Mouse (Mus musculus) hindbrain, postnatal 0 days (tissue): Measurements from ENCODE around the gene Mpo. TPM values are rescaled to one million over a fixed set of nuclear protein-coding genes. Genes with fewer than 3 reads are reported as not detected.

Experiments
- ATAC-seq: fragments of 200-750 bp; cut with Nextera tagmentation; 2 replicates; pipeline ENCODE4 v1.8.0; 2017; ENCODE audit warnings: mild to moderate bottlenecking, moderate TSS enrichment, moderate library complexity
- DNase-seq: peaks from one replicate; pipeline ENCODE4 v3.0.0-alpha.2; 2015; ENCODE audit warnings: low spot score
- H3K27ac ChIP-seq: fragments of 300-500 bp; sonication (generic); 2 replicates; pipeline ENCODE4 v1.5.1; 2014; ENCODE audit warnings: mild to moderate bottlenecking
- H3K27me3 ChIP-seq: fragments of 300-500 bp; sonication (generic); 2 replicates; pipeline ENCODE4 v1.6.1; 2014; ENCODE audit warnings: low read length, mixed read lengths; ENCODE audit not compliant: insufficient read depth
- H3K36me3 ChIP-seq: fragments of 300-500 bp; sonication (generic); 2 replicates; pipeline ENCODE4 v1.6.1; 2014; ENCODE audit warnings: low read length, mixed read lengths; ENCODE audit not compliant: insufficient read depth
- H3K4me1 ChIP-seq: fragments of 300-500 bp; sonication (generic); 2 replicates; pipeline ENCODE4 v1.6.1; 2014; ENCODE audit warnings: antibody characterized with exemption, low read length, mixed read lengths; ENCODE audit not compliant: insufficient read depth
- H3K4me2 ChIP-seq: fragments of 300-500 bp; sonication (generic); 2 replicates; pipeline ENCODE4 v1.6.1; 2014; ENCODE audit warnings: low read depth, mild to moderate bottlenecking, low read length, moderate library complexity, mixed read lengths
- H3K4me3 ChIP-seq: fragments of 300-500 bp; sonication (generic); 2 replicates; pipeline ENCODE4 v1.5.1; 2014; ENCODE audit warnings: low read length
- H3K9ac ChIP-seq: fragments of 300-500 bp; sonication (generic); replicated peaks from 2 replicates; pipeline ENCODE4 v1.6.1; 2014; ENCODE audit warnings: mild to moderate bottlenecking, low read length, moderate library complexity, mixed read lengths
- H3K9me3 ChIP-seq: fragments of 300-500 bp; sonication (generic); 2 replicates; pipeline ENCODE4 v1.6.1; 2016; ENCODE audit warnings: low read length, mixed read lengths
- CTCF ChIP-seq: IDR thresholded peaks from 2 replicates; pipeline ENCODE4 v1.5.1; 2016; ENCODE audit warnings: antibody characterized with exemption, control low read depth, low read depth
- WGBS: fragments of 180-500 bp; shearing (Covaris S2); extraction: QIAGEN DNeasy Blood & Tissue Kit; methylation state at CpG from one replicate; pipeline ENCODE4 v1.1.7; 2014; 5-methylcytosine and 5-hydroxymethylcytosine counted together
- polyA plus RNA-seq: library from polyadenylated mRNA; unstranded; fragments of >200 nt; fragmentation: Nextera tagmentation; extraction: Ambion mirVana; gene quantifications from 2 replicates; pipeline ENCODE4 v1.2.1, GENCODE M21; 2015
- total RNA-seq: library from RNA; depleted of rRNA; stranded (reverse); fragments of >200 nt; gene quantifications from 2 replicates; pipeline ENCODE4 v1.2.3, GENCODE M21; 2014

Mpo gene
- total and polyA plus RNA-seq, 2 experiments from 2014 or later, result 0.10 to 0.37 TPM

- Histone ChIP-seq H3K27ac (no peak overlapping the region), H3K36me3 (no peaks in the 10 kb centered on the region), H3K4me1 (no peaks in the 10 kb centered on the region), H3K9me3 (no peaks in the 10 kb centered on the region), H3K27me3 (no peaks in the 10 kb centered on the region), H3K9ac (no peak overlapping the region), H3K4me2 (no peak overlapping the region), H3K4me3 (no peak overlapping the region)
- no peak for ATAC-seq
- no peak for DNase-seq
- WGBS, result 79% methylated on average over 1 of the region's 1 CpGs
- TF ChIP-seq CTCF, result no peak
Observed at GRCm38 (mm10) chr11:87752307-87752706, 41.1 kb upstream of the Mpo start.

- no peak for DNase-seq
- no peak for TF ChIP-seq CTCF
- WGBS, result 84% methylated on average over 8 of the region's 8 CpGs
- ATAC-seq, result no peak
- no peaks in the 10 kb centered on the region for H3K27me3 ChIP-seq
- no peaks in the 10 kb centered on the region for H3K9me3 ChIP-seq
- no peak overlapping the region for H3K4me3 ChIP-seq
- H3K4me1 ChIP-seq, result no peaks in the 10 kb centered on the region
- H3K27ac ChIP-seq, result no peak overlapping the region
- H3K4me2 ChIP-seq, result no peak overlapping the region
- H3K9ac ChIP-seq, result no peak overlapping the region
- H3K36me3 ChIP-seq, result no peaks in the 10 kb centered on the region
Observed at GRCm38 (mm10) chr11:87753255-87753654, 40.1 kb upstream of the Mpo start.

GRCm38 (mm10) chr11:87753891-87754501 lies 39.4 kb upstream of the Mpo start:
- 80% methylated on average over 5 of the region's 5 CpGs for WGBS
- ATAC-seq, result no peak
- H3K27me3 ChIP-seq, result no peaks in the 10 kb centered on the region
- no peak overlapping the region for H3K4me2 ChIP-seq
- TF ChIP-seq CTCF, result no peak
- H3K9ac ChIP-seq, result no peak overlapping the region
- no peak for DNase-seq
- no peak overlapping the region for H3K27ac ChIP-seq
- H3K36me3 ChIP-seq, result no peaks in the 10 kb centered on the region
- H3K4me1 ChIP-seq, result no peaks in the 10 kb centered on the region
- no peaks in the 10 kb centered on the region for H3K9me3 ChIP-seq
- no peak overlapping the region for H3K4me3 ChIP-seq

- Histone ChIP-seq H3K4me2 (no peak overlapping the region), H3K9ac (no peak overlapping the region), H3K36me3 (no peaks in the 10 kb centered on the region), H3K4me3 (no peak overlapping the region), H3K9me3 (no peaks in the 10 kb centered on the region), H3K27me3 (no peaks in the 10 kb centered on the region), H3K27ac (no peak overlapping the region), H3K4me1 (0 out of 2 replicates have a peak, but pooled peaks cover under 1% of the 10 kb centered on the region)
- DNase-seq (no peak), ATAC-seq (no peak)
- WGBS, result 76% methylated on average over 5 of the region's 5 CpGs
- TF ChIP-seq CTCF, result no peak
Observed at GRCm38 (mm10) chr11:87754603-87755002, 38.8 kb upstream of the Mpo start.

- H3K27me3 ChIP-seq, result no peaks in the 10 kb centered on the region
- H3K4me3 ChIP-seq, result no peak overlapping the region
- no peak overlapping the region for H3K4me2 ChIP-seq
- H3K9ac ChIP-seq, result no peak overlapping the region
- no peak overlapping the region for H3K27ac ChIP-seq
- 75% methylated on average over 17 of the region's 17 CpGs for WGBS
- H3K36me3 ChIP-seq, result no peaks in the 10 kb centered on the region
- H3K9me3 ChIP-seq, result no peaks in the 10 kb centered on the region
- ATAC-seq (no peak), DNase-seq (no peak)
- 0 out of 2 replicates have a peak, but pooled peaks cover 3% of the 10 kb centered on the region for H3K4me1 ChIP-seq
- TF ChIP-seq CTCF, result no peak
Observed at GRCm38 (mm10) chr11:87755360-87756017, 37.9 kb upstream of the Mpo start.

- no peak for ATAC-seq
- Histone ChIP-seq H3K4me2 (no peak overlapping the region), H3K27ac (no peak overlapping the region), H3K27me3 (no peaks in the 10 kb centered on the region), H3K36me3 (no peaks in the 10 kb centered on the region), H3K4me3 (no peak overlapping the region), H3K4me1 (0 out of 2 replicates have a peak, but pooled peaks cover 3% of the 10 kb centered on the region), H3K9me3 (no peaks in the 10 kb centered on the region), H3K9ac (no peak overlapping the region)
- no peak for TF ChIP-seq CTCF
- DNase-seq, result no peak
- 82% methylated on average over 15 of the region's 15 CpGs for WGBS
Observed at GRCm38 (mm10) chr11:87756251-87756820, 37.0 kb upstream of the Mpo start.
